Mouse (Mus musculus) cerebellum, postnatal 4 days (tissue): ENCODE measurements at regions not wholly inside any gene's neighbourhood (a gene's known extent, or its start where the extent isn't known, plus 50 kb on each side); places are given as distances from the start of the nearest gene placed in this dataset.

Source experiments
- DNase-seq, 2 experiments: peaks; one replicate each; pipeline ENCODE4 v3.0.0; 2022; ENCODE audit warnings: low spot score in 2 of 2, mixed read lengths in 1 of 2

DNA sequence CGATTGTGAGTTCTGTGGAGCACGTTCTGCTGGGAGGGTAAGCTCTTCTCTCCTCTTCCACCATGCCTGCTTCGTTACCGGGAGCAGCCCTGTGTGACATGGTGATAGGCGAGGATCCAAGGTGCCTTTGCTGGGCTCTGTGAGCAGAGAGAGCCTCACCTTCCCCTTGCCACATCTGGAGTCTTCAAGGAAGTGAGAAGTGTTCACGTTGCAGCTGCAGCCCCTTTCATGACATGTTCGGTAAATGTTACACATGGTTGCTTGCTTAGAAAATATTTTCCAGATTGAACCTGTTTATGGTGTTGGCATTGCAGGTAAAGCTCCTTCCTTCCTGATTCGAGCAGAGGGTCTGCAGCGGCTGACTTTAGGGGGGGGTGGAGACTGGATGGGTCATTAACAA is 244.0 kb downstream of the Ttll7 start:
- no peak for DNase-seq

DNA sequence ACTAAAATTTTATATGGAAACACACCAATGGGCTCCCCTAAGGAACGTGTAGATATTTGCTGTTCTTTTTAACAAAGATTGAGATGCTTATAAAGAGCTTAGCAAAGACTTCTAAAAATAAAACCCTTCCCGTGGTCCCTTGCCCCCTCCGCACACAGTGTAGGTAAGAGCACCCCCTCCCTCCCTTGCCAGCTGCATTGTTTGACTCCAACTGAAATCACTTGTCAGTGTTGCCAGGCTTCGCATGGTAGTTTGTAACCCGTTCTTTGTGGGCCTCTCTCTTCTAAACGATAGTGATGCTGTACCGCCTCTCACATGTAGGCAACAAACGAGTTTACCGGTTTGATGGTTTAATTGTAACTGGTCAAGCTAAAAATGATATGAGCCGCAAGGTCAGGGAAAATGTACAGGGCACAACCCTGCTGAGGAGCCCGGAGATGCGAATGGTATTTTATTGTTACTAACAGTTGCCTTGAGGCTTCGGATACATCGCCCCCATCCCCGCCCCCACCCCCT is 246.0 kb downstream of the Ttll7 start:
- no peak for DNase-seq

DNA sequence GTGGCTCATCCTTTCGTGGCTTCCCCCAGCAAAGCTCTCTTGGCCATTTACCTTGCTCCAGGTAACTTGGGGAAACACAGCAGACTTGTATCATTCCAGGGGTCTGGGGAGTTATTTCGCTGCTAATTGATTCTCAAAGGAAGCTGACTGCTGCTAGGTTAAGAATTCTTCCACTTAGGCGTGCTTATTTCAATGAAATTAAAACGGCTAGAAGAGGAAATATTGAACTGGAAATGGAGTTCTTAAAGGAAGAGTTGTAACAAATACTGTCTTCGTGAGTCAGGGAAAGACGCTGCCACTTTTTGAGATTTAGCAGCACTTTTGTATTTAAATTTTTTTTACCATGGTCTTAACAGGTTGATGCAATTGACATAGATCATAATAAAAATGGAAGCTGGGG is 246.4 kb downstream of the Ttll7 start:
- no peak for DNase-seq

DNA sequence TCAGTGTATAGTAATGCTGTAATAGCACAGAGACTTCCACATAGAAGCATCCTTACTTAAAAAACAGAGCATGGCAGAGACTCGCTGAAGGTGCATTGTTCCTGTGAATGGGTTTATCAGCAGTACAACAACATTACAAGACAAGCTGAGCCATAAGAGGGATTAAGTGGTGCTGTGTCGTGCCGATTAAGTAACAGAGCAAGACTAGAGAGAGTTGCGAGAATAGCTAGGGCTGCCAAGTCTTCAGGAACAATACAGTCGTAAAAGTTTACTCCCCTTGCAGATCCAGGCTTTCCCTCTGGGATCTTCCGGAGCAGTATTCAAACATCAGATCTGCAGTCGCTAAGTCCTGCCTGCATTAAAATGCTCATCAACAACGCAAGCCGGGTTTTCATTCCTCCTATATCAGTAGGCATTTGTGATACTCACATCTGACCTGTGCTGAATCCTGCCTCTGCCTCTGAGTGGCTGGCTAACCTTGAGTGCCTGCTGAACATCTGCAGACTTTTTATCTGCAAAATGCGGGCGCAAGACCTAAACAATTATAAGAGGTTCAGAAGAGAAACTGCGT is 247.1 kb downstream of the Ttll7 start:
- no peak for DNase-seq

DNA sequence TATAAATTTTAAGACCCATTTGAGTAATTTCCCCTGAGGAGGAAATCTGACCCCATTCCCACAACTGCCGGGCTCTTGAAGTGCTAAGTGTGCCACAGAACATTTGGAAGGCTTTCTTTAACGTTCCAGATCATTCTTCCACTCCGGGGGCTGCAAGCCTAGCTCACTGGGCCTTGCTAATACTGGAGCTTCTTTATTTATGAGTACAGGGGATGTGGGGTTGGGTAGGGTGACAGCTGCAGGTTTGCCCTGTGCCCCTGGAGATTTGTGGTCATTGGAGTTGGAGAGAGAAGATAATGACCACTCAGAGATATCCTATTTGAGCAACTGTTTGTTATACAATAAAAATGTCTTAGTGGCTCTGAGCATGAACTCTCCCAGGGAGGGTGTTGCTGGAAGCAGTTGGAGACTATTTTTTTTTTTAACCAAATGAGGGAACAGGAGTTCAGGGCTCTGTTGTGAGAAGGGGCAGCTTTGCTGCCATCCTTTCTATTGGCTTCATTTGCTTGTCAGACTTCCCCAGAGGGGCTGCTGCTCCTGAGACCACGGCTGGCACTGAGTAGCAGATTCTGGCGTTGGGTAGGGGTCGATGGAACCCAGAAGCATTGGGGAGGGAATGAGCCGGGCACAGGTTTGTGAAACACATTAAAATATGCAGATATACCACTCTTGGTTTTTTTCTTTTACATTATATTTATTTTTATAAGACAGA is 249.0 kb downstream of the Ttll7 start:
- no peak for DNase-seq

DNA sequence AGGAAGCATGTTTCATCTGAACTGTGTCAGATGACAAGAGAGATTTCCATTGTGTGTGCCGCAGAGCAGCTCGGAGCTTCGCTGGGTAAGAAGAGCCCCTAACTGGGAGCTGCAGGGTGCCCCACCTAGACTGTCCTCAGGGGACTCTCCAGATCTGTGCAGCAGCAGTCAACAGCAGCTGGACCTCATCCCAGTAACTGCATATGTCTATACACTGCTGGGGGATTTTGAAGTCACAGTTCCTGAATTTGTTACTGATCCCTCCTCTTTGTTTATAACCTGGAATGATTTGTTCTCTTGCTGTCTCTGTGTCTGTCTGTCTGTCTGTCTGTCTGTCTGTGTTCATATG is 249.6 kb downstream of the Ttll7 start:
- DNase-seq: no peak

DNA sequence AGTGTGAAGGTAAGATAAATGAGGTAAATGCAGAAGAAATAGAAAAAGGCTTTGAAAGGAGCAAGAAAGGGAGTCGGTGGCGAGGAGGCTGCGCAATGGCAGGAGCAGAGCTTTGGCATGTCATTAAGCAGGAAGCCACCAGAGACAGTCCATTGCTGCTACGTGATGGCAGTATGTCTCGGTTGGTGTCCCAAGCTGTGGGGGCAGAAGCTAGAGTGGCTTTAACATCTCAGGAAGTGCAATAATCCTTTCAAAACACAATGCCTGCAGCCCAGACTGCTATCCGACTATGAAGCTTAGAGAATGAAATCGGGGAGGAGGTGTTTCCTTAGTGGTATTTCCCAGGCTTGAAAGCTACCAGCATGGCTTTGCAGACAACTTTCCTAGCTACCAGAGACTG is 251.3 kb downstream of the Ttll7 start:
- DNase-seq: no peak

DNA sequence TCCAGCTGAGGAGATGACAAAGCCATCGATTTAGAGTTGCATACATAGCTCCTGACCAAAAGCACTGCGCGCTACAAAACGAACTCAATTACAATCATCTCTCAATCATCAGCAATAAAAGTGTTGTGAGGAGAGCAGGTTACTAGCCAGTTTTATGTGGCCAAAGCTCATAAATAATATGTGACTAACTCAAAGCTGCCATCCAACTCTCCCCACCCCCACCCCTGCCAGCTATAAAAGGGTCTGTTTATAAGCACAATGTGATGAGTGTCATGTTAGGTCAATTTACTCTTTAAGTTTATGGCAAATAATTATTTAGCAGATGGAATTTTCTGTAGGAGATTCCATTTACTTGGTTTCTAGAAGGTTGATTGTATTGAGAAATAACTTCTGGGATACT is 265.4 kb downstream of the Ttll7 start:
- DNase-seq: no peak

GRCm38 (mm10) chr3:147118092-147118491 is 265.9 kb downstream of the Ttll7 start:
- no peak for DNase-seq

DNA sequence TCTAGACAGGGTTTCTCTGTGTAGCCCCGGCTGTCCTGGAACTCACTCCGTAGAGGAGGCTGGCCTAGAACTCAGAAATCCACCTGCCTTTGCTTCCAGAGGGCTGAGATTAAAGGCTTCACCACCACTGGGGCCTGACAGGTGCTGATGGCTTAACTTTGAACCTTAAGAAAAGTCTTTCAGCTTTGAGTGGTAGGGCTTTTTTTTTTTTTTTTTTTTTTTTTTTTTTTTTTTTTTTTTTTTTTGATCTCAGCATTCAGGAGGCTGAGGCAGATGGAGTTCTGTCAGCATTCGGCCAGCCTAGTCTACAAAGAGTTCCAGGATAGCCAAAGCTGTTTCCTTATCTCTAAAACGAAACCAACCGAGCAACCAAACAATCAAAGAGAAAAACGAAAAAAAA is 266.5 kb downstream of the Ttll7 start:
- no peak for DNase-seq

DNA sequence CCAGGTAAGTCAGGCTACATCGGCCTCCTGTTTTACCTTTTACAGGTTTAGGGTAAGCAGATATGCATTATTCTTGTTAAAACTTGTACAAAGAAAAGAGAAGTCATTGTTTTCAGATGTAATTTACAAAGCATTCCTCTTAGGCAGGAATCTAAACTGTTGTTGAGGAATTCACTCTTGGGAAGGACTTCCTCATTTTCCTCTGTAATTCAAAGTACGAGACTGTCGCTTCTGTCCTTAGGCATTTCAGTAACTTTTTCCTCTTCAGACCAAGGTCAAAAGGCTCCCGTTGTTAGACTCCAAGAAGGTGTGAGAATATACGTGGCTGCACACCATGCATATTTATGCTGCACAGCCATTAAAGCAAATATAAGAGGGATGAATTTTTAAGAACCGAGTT is 269.7 kb downstream of the Ttll7 start:
- DNase-seq: no peak

GRCm38 (mm10) chr3:147127740-147128139 is 275.6 kb downstream of the Ttll7 start:
- no peak for DNase-seq

- no peak for DNase-seq
These were observed 280.7 kb downstream of the Ttll7 start for GRCm38 (mm10) chr3:147132830-147133229.

DNA sequence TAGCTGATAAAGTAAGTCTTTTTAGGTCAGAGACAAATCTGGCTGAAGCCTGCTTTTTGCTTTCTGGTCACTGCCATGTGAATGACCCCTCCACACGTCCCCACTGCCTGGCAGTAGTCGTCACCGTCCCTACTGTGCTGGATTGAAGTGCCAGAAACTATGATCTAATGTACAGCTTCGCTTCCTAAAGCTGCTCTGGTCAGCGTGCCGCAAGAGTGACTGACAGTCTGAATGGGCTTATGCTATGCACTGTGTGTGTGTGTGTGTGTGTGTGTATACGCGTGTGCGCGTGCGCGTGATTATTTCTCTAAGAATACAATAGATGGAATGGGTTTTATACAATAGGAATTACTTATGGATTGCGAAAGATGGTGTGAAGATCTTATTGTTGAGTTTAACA is 281.2 kb downstream of the Ttll7 start:
- no peak for DNase-seq

GRCm38 (mm10) chr3:147140414-147140813 is 288.2 kb downstream of the Ttll7 start:
- DNase-seq: no peak

- DNase-seq: no peak
These were observed 301.3 kb downstream of the Ttll7 start for GRCm38 (mm10) chr3:147153456-147153855.

- DNase-seq: no peak
These were observed 301.8 kb downstream of the Ttll7 start for GRCm38 (mm10) chr3:147153998-147154397.

- no peak for DNase-seq
These were observed 311.0 kb downstream of the Ttll7 start for GRCm38 (mm10) chr3:147163126-147163525.

DNA sequence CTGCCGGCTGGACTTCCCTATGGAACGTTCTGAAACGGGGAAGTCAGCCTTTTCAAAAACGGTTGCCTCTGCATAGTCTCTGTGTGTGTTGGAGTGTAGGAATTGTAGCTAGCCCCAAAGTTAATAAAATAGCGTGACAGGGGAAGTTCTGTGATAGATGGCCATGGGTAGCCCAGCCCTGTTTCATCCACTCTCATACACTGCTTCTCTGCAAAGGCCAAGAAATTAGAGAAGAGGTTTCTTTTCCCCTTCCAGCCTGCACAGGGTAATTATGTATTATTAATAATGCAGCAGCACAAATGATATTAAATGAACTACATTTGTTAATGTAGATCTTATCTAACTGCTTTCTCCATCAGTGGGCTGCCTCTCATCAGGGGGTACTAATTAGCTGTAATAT is 311.4 kb downstream of the Ttll7 start:
- no peak for DNase-seq

DNA sequence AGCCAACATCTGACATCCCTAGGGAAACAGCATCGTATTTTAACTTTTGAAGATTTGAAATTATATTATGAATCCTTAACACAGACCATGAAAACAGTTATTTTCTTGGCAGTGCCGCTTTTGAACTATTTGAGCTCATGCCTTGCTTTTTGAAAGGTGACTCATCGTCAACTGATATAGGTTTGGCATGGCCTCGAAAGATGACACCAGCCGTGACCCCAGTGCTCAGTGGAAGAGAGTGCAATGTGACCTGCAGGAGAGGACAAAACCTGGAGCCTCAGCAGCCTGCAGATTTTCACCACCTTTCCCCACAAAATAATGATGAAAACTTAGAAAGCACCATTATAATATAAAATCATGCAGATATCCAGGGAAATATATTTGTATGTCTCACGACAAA is 312.8 kb downstream of the Ttll7 start:
- no peak for DNase-seq

DNA sequence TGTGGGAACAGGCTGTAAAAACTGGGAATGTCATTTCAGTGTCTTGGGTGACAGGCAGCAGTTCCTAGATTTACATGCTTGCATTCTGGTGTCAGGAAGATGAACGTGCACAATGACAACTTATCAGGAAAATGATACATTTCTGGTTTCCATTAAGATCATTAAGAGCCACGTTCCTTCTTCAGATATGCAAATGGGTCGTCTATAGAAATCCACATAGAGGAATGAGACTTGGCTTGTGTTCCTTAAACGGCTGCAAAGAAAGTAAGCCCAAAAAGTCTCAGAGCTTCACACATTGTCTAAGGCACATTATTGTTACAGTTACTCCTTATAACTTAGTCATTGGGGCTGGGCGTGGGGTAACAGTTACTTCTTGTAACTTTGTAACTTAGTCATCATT is 314.4 kb downstream of the Ttll7 start:
- no peak for DNase-seq

GRCm38 (mm10) chr3:147169215-147169614 is 317.0 kb downstream of the Ttll7 start:
- DNase-seq: no peak

GRCm38 (mm10) chr3:147170106-147170505 is 317.9 kb downstream of the Ttll7 start:
- DNase-seq: no peak

DNA sequence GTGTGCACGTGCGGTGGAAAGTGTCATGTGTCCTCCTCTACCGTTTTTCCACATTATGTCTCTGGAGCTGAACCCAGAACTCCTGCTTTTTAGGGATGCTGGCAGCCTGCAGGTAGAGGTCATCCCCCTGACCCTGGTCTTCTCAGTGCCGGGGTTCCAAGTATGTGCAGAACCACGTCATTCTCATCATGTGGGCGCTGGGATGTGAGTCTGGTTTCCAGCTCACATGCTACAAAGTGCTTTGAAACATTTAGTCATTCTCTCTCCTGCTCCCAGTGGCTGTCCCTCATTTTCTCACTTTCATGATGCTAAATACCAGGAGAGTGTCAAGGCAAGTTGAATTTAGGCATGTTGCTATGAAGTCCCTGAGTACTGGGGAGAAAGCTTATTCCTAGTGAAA is 326.6 kb downstream of the Ttll7 start:
- DNase-seq: no peak
